Mouse (Mus musculus) liver, postnatal 0 days (tissue): ENCODE results near the gene Nrp2. TPM values are rescaled to one million over a fixed set of nuclear protein-coding genes. Genes with fewer than 3 reads are reported as not detected.
A peak's percentile ranks its signal among the peaks of the same experiment; 100 is the strongest.

ENCODE experiments used
- ATAC-seq: fragments of 200-750 bp; cut with Nextera tagmentation; 2 replicates; pipeline ENCODE4 v1.8.0; 2017; ENCODE audit warnings: mild to moderate bottlenecking, moderate library complexity
- DNase-seq: peaks from one replicate; pipeline ENCODE4 v3.0.0-alpha.2; 2016
- H3K27ac ChIP-seq: fragments of 300-500 bp; sonication (generic); 2 replicates; pipeline ENCODE4 v1.5.1; 2014; ENCODE audit warnings: antibody characterized with exemption, moderate library complexity, mild to moderate bottlenecking, low read depth
- H3K27me3 ChIP-seq: fragments of 300-500 bp; sonication (generic); 2 replicates; pipeline ENCODE4 v1.6.1; 2014; ENCODE audit warnings: low read length, control low read depth, mixed read lengths; ENCODE audit not compliant: insufficient read depth
- H3K36me3 ChIP-seq: fragments of 300-500 bp; sonication (generic); replicated peaks from 2 replicates; pipeline ENCODE4 v1.6.1; 2014; ENCODE audit warnings: mild to moderate bottlenecking, control low read depth, low read length, moderate library complexity, mixed read lengths; ENCODE audit not compliant: insufficient read depth
- H3K4me1 ChIP-seq: fragments of 300-500 bp; sonication (generic); 2 replicates; pipeline ENCODE4 v1.6.1; 2014; ENCODE audit warnings: antibody characterized with exemption, mild to moderate bottlenecking, control low read depth; ENCODE audit not compliant: insufficient read depth
- H3K4me2 ChIP-seq: fragments of 300-500 bp; sonication (generic); 2 replicates; pipeline ENCODE4 v1.6.1; 2014; ENCODE audit warnings: low read depth, mild to moderate bottlenecking, low read length, moderate library complexity, mixed read lengths
- H3K4me3 ChIP-seq: fragments of 300-500 bp; sonication (generic); 2 replicates; pipeline ENCODE4 v1.5.1; 2014; ENCODE audit warnings: low read depth, low read length
- H3K9ac ChIP-seq: fragments of 300-500 bp; sonication (generic); replicated peaks from 2 replicates; pipeline ENCODE4 v1.6.1; 2014; ENCODE audit warnings: mild to moderate bottlenecking, moderate library complexity
- H3K9me3 ChIP-seq: fragments of 300-500 bp; sonication (generic); 2 replicates; pipeline ENCODE4 v1.6.1; 2016; ENCODE audit warnings: mild to moderate bottlenecking, control low read depth, low read length, mixed read lengths
- CTCF ChIP-seq: sonication (generic); IDR thresholded peaks from 2 replicates; pipeline ENCODE4 v1.5.1; 2016; ENCODE audit warnings: antibody characterized with exemption, low read depth
- EP300 ChIP-seq: IDR thresholded peaks from 2 replicates; pipeline ENCODE4 v1.6.1; 2016; ENCODE audit warnings: antibody characterized with exemption, low read depth, mild to moderate bottlenecking
- WGBS: fragments of 180-500 bp; shearing (Covaris S2); extraction: QIAGEN DNeasy Blood & Tissue Kit; methylation state at CpG from one replicate; pipeline ENCODE4 v1.1.7; 2014; ENCODE audit not compliant: insufficient replicate concordance; 5-methylcytosine and 5-hydroxymethylcytosine counted together
- polyA plus RNA-seq: library from polyadenylated mRNA; unstranded; fragments of >200 nt; fragmentation: Nextera tagmentation; extraction: Ambion mirVana; gene quantifications from 2 replicates; pipeline ENCODE4 v1.2.1, GENCODE M21; 2015

Gene Nrp2
- polyA plus RNA-seq, 1 experiment from 2014 or later, result 0.96 TPM

GRCm38 (mm10) chr1:62803544-62803943 lies 100.5 kb downstream of the Nrp2 start:
- ATAC-seq (no peak), DNase-seq (no peak)
- H3K9ac ChIP-seq, result no peak overlapping the region
- H3K36me3 ChIP-seq, result no peaks in the 10 kb centered on the region
- H3K27ac ChIP-seq, result no peak overlapping the region
- no peak overlapping the region for H3K4me3 ChIP-seq
- no peaks in the 10 kb centered on the region for H3K9me3 ChIP-seq
- H3K4me2 ChIP-seq, result no peak overlapping the region
- no peaks in the 10 kb centered on the region for H3K4me1 ChIP-seq
- WGBS, result 47% methylated on average over 1 of the region's 1 CpGs
- TF ChIP-seq EP300 (peak; percentile 27; the same call in 1 of the 2 replicates), CTCF (no peak)
- H3K27me3 ChIP-seq, result no peaks in the 10 kb centered on the region

DNA sequence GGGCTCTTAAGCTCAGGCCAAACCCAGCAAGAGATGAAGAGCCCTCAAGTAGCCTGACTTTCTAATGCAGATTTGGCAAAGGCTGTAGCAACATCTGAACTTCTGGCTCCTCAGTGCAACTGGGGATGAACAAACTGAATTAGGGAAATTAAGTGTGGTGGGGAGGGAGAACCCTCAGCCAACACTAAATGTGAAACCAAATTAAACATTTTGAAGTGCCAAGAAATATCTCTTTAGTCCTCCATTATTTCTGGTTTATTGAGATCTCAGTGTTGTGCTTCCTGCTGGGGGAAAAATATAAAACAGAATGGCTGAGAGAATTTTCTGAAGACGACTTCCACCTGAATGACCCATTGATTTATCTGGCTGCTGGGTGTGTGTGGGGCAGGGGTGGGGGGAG lies 102.9 kb downstream of the Nrp2 start:
- ATAC-seq (no peak), DNase-seq (no peak)
- Histone ChIP-seq H3K27ac (no peak overlapping the region), H3K4me3 (no peak overlapping the region), H3K4me2 (no peak overlapping the region), H3K36me3 (no peaks in the 10 kb centered on the region), H3K4me1 (no peaks in the 10 kb centered on the region), H3K27me3 (no peaks in the 10 kb centered on the region), H3K9ac (no peak overlapping the region), H3K9me3 (no peaks in the 10 kb centered on the region)
- WGBS, result 31% methylated on average over 1 of the region's 1 CpGs
- no peak for TF ChIP-seq EP300
- TF ChIP-seq CTCF, result no peak

DNA sequence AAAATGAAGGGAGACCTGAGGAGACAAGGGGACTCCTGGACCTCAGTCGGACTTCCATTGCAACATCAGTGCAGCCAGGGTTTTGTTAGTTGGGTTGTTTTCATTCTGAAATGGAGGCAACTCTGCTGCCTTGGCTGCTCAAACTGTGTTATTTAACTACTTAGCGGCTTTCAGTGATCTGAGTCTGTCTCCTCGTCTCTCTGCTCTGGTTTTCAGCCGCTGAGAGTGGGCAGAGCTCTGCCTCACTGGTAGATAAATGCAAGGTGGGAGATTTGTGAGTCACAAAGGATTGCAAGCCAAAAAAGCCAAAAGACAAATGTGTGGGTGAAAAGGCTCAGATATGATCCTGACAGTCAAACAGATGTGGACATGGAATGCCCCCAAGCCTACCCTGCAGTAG lies 105.3 kb downstream of the Nrp2 start:
- H3K4me3 ChIP-seq, result no peak overlapping the region
- no peaks in the 10 kb centered on the region for H3K4me1 ChIP-seq
- H3K4me2 ChIP-seq, result no peak overlapping the region
- H3K9ac ChIP-seq, result no peak overlapping the region
- TF ChIP-seq EP300 (no peak), CTCF (no peak)
- no peaks in the 10 kb centered on the region for H3K36me3 ChIP-seq
- WGBS, result 72% methylated on average over 4 of the region's 4 CpGs
- H3K27me3 ChIP-seq, result no peaks in the 10 kb centered on the region
- H3K27ac ChIP-seq, result no peak overlapping the region
- no peaks in the 10 kb centered on the region for H3K9me3 ChIP-seq
- DNase-seq, result no peak
- no peak for ATAC-seq

GRCm38 (mm10) chr1:62809601-62810228 lies 106.6 kb downstream of the Nrp2 start:
- Histone ChIP-seq H3K9ac (no peak overlapping the region), H3K4me3 (no peak overlapping the region), H3K36me3 (no peaks in the 10 kb centered on the region), H3K4me1 (no peaks in the 10 kb centered on the region), H3K27ac (no peak overlapping the region), H3K27me3 (no peaks in the 10 kb centered on the region), H3K4me2 (no peak overlapping the region), H3K9me3 (no peaks in the 10 kb centered on the region)
- TF ChIP-seq CTCF, result no peak
- TF ChIP-seq EP300, result no peak
- 79% methylated on average over 8 of the region's 8 CpGs for WGBS
- no peak for DNase-seq
- ATAC-seq, result no peak

GRCm38 (mm10) chr1:62811141-62811540 lies 108.1 kb downstream of the Nrp2 start:
- DNase-seq, result no peak
- H3K27me3 ChIP-seq, result no peaks in the 10 kb centered on the region
- 86% methylated on average over 7 of the region's 7 CpGs for WGBS
- no peak overlapping the region for H3K27ac ChIP-seq
- no peak for ATAC-seq
- H3K4me3 ChIP-seq, result no peak overlapping the region
- no peak overlapping the region for H3K4me2 ChIP-seq
- no peaks in the 10 kb centered on the region for H3K9me3 ChIP-seq
- no peak overlapping the region for H3K9ac ChIP-seq
- H3K4me1 ChIP-seq, result no peaks in the 10 kb centered on the region
- TF ChIP-seq EP300 (no peak), CTCF (no peak)
- no peaks in the 10 kb centered on the region for H3K36me3 ChIP-seq

DNA sequence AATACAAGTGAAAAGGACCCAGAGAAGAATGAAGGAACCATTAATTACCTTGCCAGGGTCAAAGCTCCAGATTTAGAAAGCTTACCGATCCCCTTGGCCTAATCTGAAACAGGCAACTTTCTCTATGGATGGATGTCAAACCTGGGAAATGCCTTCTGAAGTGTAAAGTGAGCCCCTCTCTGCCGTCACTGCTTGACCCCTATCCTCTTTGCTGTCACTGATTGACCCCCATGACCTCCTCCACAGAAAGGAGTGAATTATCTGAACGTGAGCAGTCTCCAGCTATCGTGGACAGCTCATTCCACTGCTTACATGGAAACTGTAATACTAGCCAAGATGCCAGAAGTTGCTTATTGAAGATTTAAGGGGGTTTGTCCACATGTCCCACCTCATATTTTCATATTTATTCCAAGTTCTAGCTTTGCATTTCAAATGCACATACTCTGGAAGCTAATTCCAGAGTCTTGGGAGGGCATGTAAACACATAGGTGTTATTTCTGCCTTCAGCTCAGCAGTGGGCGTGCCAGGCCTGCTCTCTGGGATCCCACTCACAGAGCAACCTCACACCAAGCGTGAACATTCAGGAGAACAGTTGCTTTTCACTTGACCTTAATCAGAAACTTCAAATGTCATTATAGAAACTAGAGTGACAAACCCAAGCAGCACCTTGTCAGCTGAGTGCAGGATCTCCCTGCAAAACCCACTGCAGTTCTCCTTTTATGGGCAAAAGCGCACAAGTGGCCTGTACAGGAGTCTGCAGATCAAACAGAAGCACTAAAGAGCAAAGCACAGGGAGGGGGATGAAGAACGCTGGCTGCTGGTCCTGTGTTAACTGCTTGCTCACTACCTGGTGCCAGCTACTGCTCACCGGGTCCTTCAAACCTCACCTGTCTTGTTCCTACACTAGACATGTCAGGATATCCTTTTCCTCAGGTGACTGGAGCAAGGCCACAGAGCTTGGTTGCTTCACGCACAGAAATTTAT lies 109.9 kb downstream of the Nrp2 start:
- Histone ChIP-seq H3K27me3 (no peaks in the 10 kb centered on the region), H3K27ac (no peak overlapping the region), H3K36me3 (no peaks in the 10 kb centered on the region), H3K4me3 (no peak overlapping the region), H3K4me1 (no peaks in the 10 kb centered on the region), H3K4me2 (no peak overlapping the region), H3K9me3 (no peaks in the 10 kb centered on the region), H3K9ac (no peak overlapping the region)
- no peak for TF ChIP-seq EP300
- TF ChIP-seq CTCF, result no peak
- WGBS, result 61% methylated on average over 10 of the region's 10 CpGs
- DNase-seq, result no peak
- ATAC-seq, result no peak
